Mouse (Mus musculus) cerebellum, adult 2 months (tissue): ENCODE measurements around the gene Tmem165. TPM values are rescaled to one million over a fixed set of nuclear protein-coding genes. Genes with fewer than 3 reads are reported as not detected.
A peak's percentile ranks its signal among the peaks of the same experiment; 100 is the strongest.

Experiments used
- DNase-seq, 2 experiments: peaks; one replicate each; pipeline ENCODE4 v3.0.0; 2021
- H3K27ac ChIP-seq: fragments of 200-500 bp; 2 replicates; pipeline ENCODE4 v1.5.1; 2012; ENCODE audit warnings: low read length, control low read depth, inconsistent platforms; ENCODE audit not compliant: insufficient read depth
- H3K27me3 ChIP-seq: fragments of 200-500 bp; 2 replicates; pipeline ENCODE4 v1.6.1; 2012; ENCODE audit warnings: inconsistent platforms, mild to moderate bottlenecking, low read length, moderate library complexity; ENCODE audit not compliant: control insufficient read depth, insufficient read depth
- H3K4me1 ChIP-seq: fragments of 200-500 bp; 2 replicates; pipeline ENCODE4 v1.6.1; 2011; ENCODE audit warnings: low read length; ENCODE audit not compliant: control insufficient read depth, insufficient read depth
- H3K4me3 ChIP-seq: fragments of 200-500 bp; replicated peaks from 2 replicates; pipeline ENCODE3; 2011; ENCODE audit warnings: mild to moderate bottlenecking, low read depth, low read length, control low read depth; ENCODE audit not compliant: insufficient read depth
- CTCF ChIP-seq: fragments of 200-500 bp; IDR thresholded peaks from 2 replicates; pipeline ENCODE4 v1.5.1; 2011; ENCODE audit warnings: low read depth, mild to moderate bottlenecking, control low read depth, low read length, moderate library complexity, borderline replicate concordance; ENCODE audit not compliant: insufficient read depth
- POLR2A ChIP-seq: fragments of 200-500 bp; IDR thresholded peaks from 2 replicates; pipeline ENCODE4 v1.6.1; 2011; ENCODE audit warnings: low read length, control low read depth, borderline replicate concordance; ENCODE audit not compliant: insufficient read depth
- WGBS: fragments of 180-500 bp; shearing (Covaris S2); methylation state at CpG from one replicate; pipeline ENCODE4 v1.1.7; 2018; 5-methylcytosine and 5-hydroxymethylcytosine counted together
- polyA plus RNA-seq: library from polyadenylated mRNA; depleted of rRNA; stranded (reverse); fragments of >200 nt; gene quantifications from 2 replicates; pipeline ENCODE4 v1.2.3, GENCODE M21; 2012

Gene Tmem165
- polyA plus RNA-seq, 1 experiment = 37.5 TPM

DNA sequence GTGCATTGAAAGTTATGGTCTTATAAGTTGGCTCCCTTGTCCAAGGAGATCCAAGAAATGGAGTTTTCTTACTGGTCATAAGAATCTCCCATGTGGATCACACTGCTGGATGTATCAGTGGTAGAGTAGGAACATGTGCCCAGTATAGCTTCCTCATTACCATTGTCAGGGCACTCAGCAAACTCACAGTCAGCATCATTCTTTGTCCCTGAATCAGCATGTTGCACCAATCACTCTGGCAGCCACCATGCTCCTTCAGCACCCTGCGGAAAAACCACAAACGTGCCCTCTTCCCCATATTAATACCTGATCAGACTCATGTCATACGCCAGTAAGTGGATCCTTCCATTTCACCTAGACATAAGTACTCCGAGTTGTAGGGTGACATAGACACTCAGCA lies 8.6 kb upstream of the Tmem165 start:
- no peak for DNase-seq
- WGBS = 81% methylated on average over 4 of the region's 4 CpGs
- no peaks in the 10 kb centered on the region for H3K27me3 ChIP-seq
- no peak for TF ChIP-seq POLR2A
- TF ChIP-seq CTCF = no peak
- no peaks in the 10 kb centered on the region for H3K4me1 ChIP-seq
- H3K27ac ChIP-seq = no peak overlapping the region
- no peak overlapping the region for H3K4me3 ChIP-seq

DNA sequence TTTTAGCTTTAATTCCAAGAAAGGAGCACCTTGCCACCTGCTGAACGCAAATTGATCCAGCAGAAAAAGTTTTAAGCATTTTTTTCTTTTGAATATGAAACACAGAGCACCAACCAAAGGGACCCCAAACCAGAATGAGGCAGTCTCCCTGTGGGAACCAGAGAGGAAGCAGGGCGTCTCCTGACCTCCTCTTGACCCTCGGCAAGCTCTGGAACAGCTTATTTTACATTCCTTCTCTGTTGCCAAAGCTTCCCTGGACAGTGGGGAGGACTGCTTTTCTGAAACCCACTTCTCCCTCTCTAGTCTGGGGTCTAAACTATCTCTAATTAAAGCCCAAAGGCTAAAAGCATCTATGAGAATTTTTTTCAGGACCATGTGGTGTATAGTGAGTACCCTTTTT lies 7.3 kb upstream of the Tmem165 start:
- H3K27me3 ChIP-seq = no peaks in the 10 kb centered on the region
- no peaks in the 10 kb centered on the region for H3K4me1 ChIP-seq
- H3K4me3 ChIP-seq = no peak overlapping the region
- no peak for DNase-seq
- TF ChIP-seq POLR2A = no peak
- TF ChIP-seq CTCF = no peak
- H3K27ac ChIP-seq = no peak overlapping the region
- 23% methylated on average over 3 of the region's 3 CpGs for WGBS

- Histone ChIP-seq H3K27me3 (no peaks in the 10 kb centered on the region), H3K27ac (no peak overlapping the region), H3K4me1 (no peaks in the 10 kb centered on the region), H3K4me3 (no peak overlapping the region)
- WGBS = 58% methylated on average over 11 of the region's 11 CpGs
- no peak for DNase-seq
- TF ChIP-seq POLR2A = no peak
- no peak for TF ChIP-seq CTCF
Measured at GRCm38 (mm10) chr5:76176841-76177240, 6.8 kb upstream of the Tmem165 start.

GRCm38 (mm10) chr5:76177664-76178063 lies 6.0 kb upstream of the Tmem165 start:
- Histone ChIP-seq H3K27ac (no peak overlapping the region), H3K4me3 (no peak overlapping the region), H3K27me3 (no peaks in the 10 kb centered on the region), H3K4me1 (no peaks in the 10 kb centered on the region)
- 90% methylated on average over 7 of the region's 7 CpGs for WGBS
- TF ChIP-seq CTCF = no peak
- no peak for TF ChIP-seq POLR2A
- DNase-seq = no peak

GRCm38 (mm10) chr5:76179171-76179570 lies 4.5 kb upstream of the Tmem165 start:
- no peak overlapping the region for H3K27ac ChIP-seq
- DNase-seq = no peak
- TF ChIP-seq CTCF (no peak), POLR2A (no peak)
- no peaks in the 10 kb centered on the region for H3K27me3 ChIP-seq
- WGBS = 97% methylated on average over 5 of the region's 5 CpGs
- no peaks in the 10 kb centered on the region for H3K4me1 ChIP-seq
- H3K4me3 ChIP-seq = no peak overlapping the region

DNA sequence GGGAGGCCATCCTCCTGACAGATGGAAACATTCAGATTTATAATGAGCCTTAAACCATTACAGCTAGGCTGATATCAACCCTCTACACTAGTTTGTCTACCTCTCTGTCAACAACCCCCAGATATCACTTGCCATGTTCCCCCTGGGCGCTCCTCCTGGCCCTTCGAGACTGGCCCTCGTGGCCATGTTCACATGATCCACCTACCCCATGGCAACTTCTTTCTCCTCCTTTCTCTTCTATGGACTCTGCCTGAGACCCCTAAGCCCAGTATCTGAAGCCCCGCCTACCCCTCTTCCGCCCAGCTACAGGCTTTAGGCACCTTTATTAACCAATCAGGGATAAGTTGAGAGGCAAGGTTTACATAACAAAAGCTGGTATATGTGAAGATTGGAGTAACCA lies 3.9 kb upstream of the Tmem165 start:
- WGBS = 81% methylated on average over 5 of the region's 5 CpGs
- no peaks in the 10 kb centered on the region for H3K27me3 ChIP-seq
- DNase-seq = no peak

GRCm38 (mm10) chr5:76182326-76182725 lies 1.4 kb upstream of the Tmem165 start:
- Histone ChIP-seq H3K27me3 (no peaks in the 10 kb centered on the region), H3K4me1 (peaks cover 5% of the 10 kb centered on the region; the same call in 1 of the 2 replicates), H3K4me3 (no peak overlapping the region), H3K27ac (no peak overlapping the region)
- WGBS = 47% methylated on average over 3 of the region's 3 CpGs
- TF ChIP-seq POLR2A = no peak
- no peak for TF ChIP-seq CTCF
- DNase-seq = no peak

More for the DNA sequence above, 3.9 kb upstream of the Tmem165 start:
- H3K4me1 ChIP-seq = 0 out of 2 replicates have a peak, but pooled peaks cover 2% of the 10 kb centered on the region
- no peak overlapping the region for H3K27ac ChIP-seq
- no peak overlapping the region for H3K4me3 ChIP-seq
- TF ChIP-seq POLR2A (no peak), CTCF (no peak)

DNA sequence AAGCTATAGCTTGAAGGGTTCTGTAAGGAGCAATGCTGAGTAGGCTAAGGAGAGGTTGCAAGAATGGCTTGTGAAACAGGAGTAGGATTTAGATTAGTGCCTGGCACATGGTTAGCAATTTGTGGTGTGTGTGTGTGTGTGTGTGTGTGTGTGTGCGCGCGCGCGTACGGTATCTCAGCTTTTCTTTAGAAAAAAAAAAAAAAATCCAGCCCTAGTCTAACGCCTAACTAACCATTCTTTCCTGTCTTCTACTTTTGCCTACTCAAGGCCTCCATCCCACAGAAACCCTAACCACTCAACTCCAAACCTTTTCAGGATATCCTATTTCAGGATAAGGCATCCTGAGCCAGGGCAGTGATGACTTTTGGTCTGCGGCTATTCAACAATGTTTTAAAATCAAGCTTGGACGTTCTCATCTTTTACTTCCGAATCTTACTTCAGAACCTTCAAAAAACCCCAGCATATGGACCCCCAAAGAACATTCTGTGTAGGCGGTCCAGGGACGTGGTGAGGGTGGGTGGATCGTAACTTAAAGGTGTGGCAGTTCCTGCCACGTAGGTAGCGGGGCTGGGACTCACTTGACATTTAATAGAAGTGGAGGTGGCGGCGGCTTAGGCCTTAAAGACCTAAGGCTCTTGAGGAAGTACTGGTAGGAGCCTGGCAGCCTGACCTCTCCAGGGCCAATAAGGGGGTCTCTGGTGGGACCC lies 484 bp upstream of the Tmem165 start:
- no peak for TF ChIP-seq POLR2A
- TF ChIP-seq CTCF = no peak
- DNase-seq = no peak
- 38% methylated on average over 17 of the region's 17 CpGs for WGBS
- Histone ChIP-seq H3K4me3 (peak overlapping the region; percentile 61), H3K27me3 (no peaks in the 10 kb centered on the region), H3K4me1 (peaks cover 5% of the 10 kb centered on the region; the same call in 1 of the 2 replicates), H3K27ac (no peak overlapping the region)
